Mouse (Mus musculus): ENCODE data around the gene Olfr424. TPM values are rescaled to one million over a fixed set of nuclear protein-coding genes. Genes with fewer than 3 reads are reported as not detected.

The Olfr424 gene
- polyA plus RNA-seq, 1 experiment from 2014 or later, result not detected

Other genes with a start within 250 kb of the Olfr424 start
- gene Ifi211, start 218.5 kb upstream of the Olfr424 start, polyA plus RNA-seq (2014; fragmentation: Nextera tagmentation; extraction: Ambion mirVana), result 0.34 and 0.79 TPM in 2 replicates
- 1.7 and 1.8 TPM in 2 replicates for gene Mndal, start 189.0 kb upstream of the Olfr424 start, polyA plus RNA-seq (2014; fragmentation: Nextera tagmentation; extraction: Ambion mirVana)
- 0.91 and 1.8 TPM in 2 replicates for gene Ifi203, start 188.8 kb upstream of the Olfr424 start, polyA plus RNA-seq (2014; fragmentation: Nextera tagmentation; extraction: Ambion mirVana)
- not detected in 2 replicates for gene Ifi202b, start 148.8 kb upstream of the Olfr424 start, polyA plus RNA-seq (2014; fragmentation: Nextera tagmentation; extraction: Ambion mirVana)
- gene Ifi205, start 99.7 kb upstream of the Olfr424 start, polyA plus RNA-seq (2014; fragmentation: Nextera tagmentation; extraction: Ambion mirVana), result not detected in 2 replicates
- gene Olfr433, start 90.8 kb upstream of the Olfr424 start, polyA plus RNA-seq (2014; fragmentation: Nextera tagmentation; extraction: Ambion mirVana), result 0.23 TPM in 1 of 2 replicates, not detected in the other
- not detected in 2 replicates for gene Olfr432, start 82.3 kb upstream of the Olfr424 start, polyA plus RNA-seq (2014; fragmentation: Nextera tagmentation; extraction: Ambion mirVana)
- not detected in 2 replicates for gene Olfr430, start 64.9 kb upstream of the Olfr424 start, polyA plus RNA-seq (2014; fragmentation: Nextera tagmentation; extraction: Ambion mirVana)
- gene Olfr429, start 47.2 kb upstream of the Olfr424 start, polyA plus RNA-seq (2014; fragmentation: Nextera tagmentation; extraction: Ambion mirVana), result not detected in 2 replicates
- gene Olfr427, start 34.6 kb upstream of the Olfr424 start, polyA plus RNA-seq (2014; fragmentation: Nextera tagmentation; extraction: Ambion mirVana), result not detected in 2 replicates
- not detected in 2 replicates for gene Olfr231, start 10.4 kb upstream of the Olfr424 start, polyA plus RNA-seq (2014; fragmentation: Nextera tagmentation; extraction: Ambion mirVana)
- not detected in 2 replicates for gene Olfr420, start 24.1 kb downstream of the Olfr424 start, polyA plus RNA-seq (2014; fragmentation: Nextera tagmentation; extraction: Ambion mirVana)
- gene Spta1, start 41.3 kb downstream of the Olfr424 start, polyA plus RNA-seq (2014; fragmentation: Nextera tagmentation; extraction: Ambion mirVana), result 0.19 and 0.39 TPM in 2 replicates
- gene Olfr419, start 120.5 kb downstream of the Olfr424 start, polyA plus RNA-seq (2014; fragmentation: Nextera tagmentation; extraction: Ambion mirVana), result not detected in 2 replicates
- gene Mptx1, start 199.0 kb downstream of the Olfr424 start, polyA plus RNA-seq (2014; fragmentation: Nextera tagmentation; extraction: Ambion mirVana), result not detected in 2 replicates
- gene Olfr417, start 233.6 kb downstream of the Olfr424 start, polyA plus RNA-seq (2014; fragmentation: Nextera tagmentation; extraction: Ambion mirVana), result not detected in 2 replicates